Mouse (Mus musculus) C2C12 (cell line): Measurements from ENCODE around the gene Cyp4v3.

Source experiments
- CTCF ChIP-seq: IDR thresholded peaks from one replicate; pipeline ENCODE4 v1.5.1; 2011; ENCODE audit not compliant: control insufficient read depth, insufficient read depth, insufficient read length
- FOSL1 ChIP-seq: IDR thresholded peaks from one replicate; pipeline ENCODE4 v1.8.0; 2011; ENCODE audit warnings: mild to moderate bottlenecking, low read length; ENCODE audit not compliant: poor library complexity, insufficient read depth, severe bottlenecking
- MAX ChIP-seq: IDR thresholded peaks from one replicate; pipeline ENCODE4 v1.6.1; 2011; ENCODE audit warnings: mild to moderate bottlenecking, control low read depth
- MYOD1 ChIP-seq: IDR thresholded peaks from one replicate; pipeline ENCODE4 v1.6.1; 2011; ENCODE audit warnings: low read depth; ENCODE audit not compliant: control insufficient read depth, insufficient read length
- MYOG ChIP-seq: IDR thresholded peaks from one replicate; pipeline ENCODE4 v1.6.1; 2011; ENCODE audit not compliant: control insufficient read depth, insufficient read length; ENCODE audit errors: extremely low read depth
- USF1 ChIP-seq: IDR thresholded peaks from one replicate; pipeline ENCODE4 v1.6.1; 2011; ENCODE audit warnings: low read depth, mild to moderate bottlenecking, control low read depth, moderate library complexity

DNA sequence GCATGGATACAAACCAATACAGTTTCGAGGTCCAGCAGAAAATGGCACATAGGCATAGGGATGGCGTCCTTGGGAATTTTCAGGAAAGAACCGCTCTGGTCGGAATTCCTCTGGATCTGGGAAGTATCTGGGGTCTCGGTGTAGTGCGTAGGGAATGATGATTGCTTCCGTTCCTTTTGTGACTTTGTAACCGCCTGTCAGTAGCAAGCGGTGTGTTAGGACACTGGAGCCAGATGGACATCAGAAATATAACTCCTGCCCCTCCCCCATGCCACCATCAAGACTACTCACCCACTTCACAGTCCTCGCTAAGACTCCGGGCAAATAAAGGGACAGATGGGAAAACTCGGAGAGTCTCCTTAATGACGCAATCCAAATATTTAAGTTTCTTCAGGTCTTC, 24.6 kb downstream of the Cyp4v3 start, which contains the start of gene Gm45753:
- TF ChIP-seq CTCF (no peak), FOSL1 (no peak), MYOG (no peak), MAX (no peak), MYOD1 (no peak), USF1 (no peak)
